Mouse (Mus musculus) ES-E14 (cell line): ENCODE data around the gene Tmem132a. TPM values are rescaled to one million over a fixed set of nuclear protein-coding genes. Genes with fewer than 3 reads are reported as not detected.

Experiments
- DNase-seq: peaks from one replicate; pipeline ENCODE4 v3.0.0-alpha.2; 2013; ENCODE audit warnings: low read depth, low spot score
- H3K27ac ChIP-seq: 2 replicates; pipeline ENCODE4 v1.5.1; 2012; ENCODE audit warnings: low read depth, mild to moderate bottlenecking, low read length, moderate library complexity, mixed read lengths; ENCODE audit not compliant: poor library complexity, insufficient read depth, severe bottlenecking
- H3K36me3 ChIP-seq: 2 replicates; pipeline ENCODE4 v1.6.1; 2012; ENCODE audit warnings: mild to moderate bottlenecking, low read length, moderate library complexity, mixed read lengths; ENCODE audit not compliant: control insufficient read depth, poor library complexity, insufficient read depth, severe bottlenecking
- H3K4me1 ChIP-seq, 2 experiments: fragments of 150-350 bp in 1 of 2; sonication (generic) in 1 of 2; 2 replicates each; pipeline ENCODE4 v1.6.1; 2012; ENCODE audit warnings: low read length in 2 of 2, mild to moderate bottlenecking in 1 of 2, mixed read lengths in 1 of 2; ENCODE audit not compliant: control insufficient read depth in 2 of 2, insufficient read depth in 2 of 2, poor library complexity in 1 of 2
- H3K4me3 ChIP-seq, 2 experiments: fragments of 150-350 bp in 1 of 2; sonication (generic) in 1 of 2; 2 replicates each; pipeline ENCODE4 v1.5.1; 2012; ENCODE audit warnings: low read length in 2 of 2, low read depth in 1 of 2, mild to moderate bottlenecking in 1 of 2, mixed read lengths in 1 of 2; ENCODE audit not compliant: insufficient read depth in 1 of 2, poor library complexity in 1 of 2, severe bottlenecking in 1 of 2
- H3K9ac ChIP-seq: 2 replicates; pipeline ENCODE4 v1.6.1; 2012; ENCODE audit warnings: low read depth, mild to moderate bottlenecking, low read length, mixed read lengths; ENCODE audit not compliant: poor library complexity, insufficient read depth, severe bottlenecking
- H3K9me3 ChIP-seq: fragments of 150-350 bp; sonication (generic); 2 replicates; pipeline ENCODE4 v1.6.1; 2012; ENCODE audit warnings: low read depth, mild to moderate bottlenecking, low read length; ENCODE audit not compliant: control insufficient read depth, insufficient read depth
- CHD2 ChIP-seq: IDR thresholded peaks from 2 replicates; pipeline ENCODE4 v1.6.1; 2014; ENCODE audit warnings: mild to moderate bottlenecking, low read depth, low read length, inconsistent platforms
- HCFC1 ChIP-seq: IDR thresholded peaks from 2 replicates; pipeline ENCODE4 v1.6.1; 2012; ENCODE audit warnings: low read length, inconsistent platforms, borderline replicate concordance; ENCODE audit not compliant: insufficient read depth
- MAFK ChIP-seq: IDR thresholded peaks from 2 replicates; pipeline ENCODE4 v1.6.1; 2014; ENCODE audit warnings: mild to moderate bottlenecking, low read depth, low read length, inconsistent platforms; ENCODE audit not compliant: insufficient read depth
- ZC3H11A ChIP-seq: IDR thresholded peaks from 2 replicates; pipeline ENCODE4 v1.6.1; 2012; ENCODE audit warnings: low read depth, mild to moderate bottlenecking, inconsistent platforms, low read length, borderline replicate concordance
- ZNF384 ChIP-seq: IDR thresholded peaks from 2 replicates; pipeline ENCODE4 v1.6.1; 2012; ENCODE audit warnings: low read depth, low read length, inconsistent platforms
- in situ Hi-C, 2 experiments: fragments of 600-800 bp; cut with MboI; formaldehyde crosslinking; loops; one replicate each; pipeline ENCODE4 v1.15.1; 2025; ENCODE audit warnings: low sequenced_read_pairs in 2 of 2, inconsistent platforms in 1 of 2; ENCODE audit not compliant: unreplicated experiment in 2 of 2
- total RNA-seq: library from RNA; depleted of rRNA; stranded (reverse); fragments of 300-350 nt; gene quantifications from 2 replicates; pipeline ENCODE4 v1.2.3, GENCODE M21; 2012; rRNA removed

Gene Tmem132a
- 41.4 and 84.8 TPM in 2 replicates for total RNA-seq

DNA sequence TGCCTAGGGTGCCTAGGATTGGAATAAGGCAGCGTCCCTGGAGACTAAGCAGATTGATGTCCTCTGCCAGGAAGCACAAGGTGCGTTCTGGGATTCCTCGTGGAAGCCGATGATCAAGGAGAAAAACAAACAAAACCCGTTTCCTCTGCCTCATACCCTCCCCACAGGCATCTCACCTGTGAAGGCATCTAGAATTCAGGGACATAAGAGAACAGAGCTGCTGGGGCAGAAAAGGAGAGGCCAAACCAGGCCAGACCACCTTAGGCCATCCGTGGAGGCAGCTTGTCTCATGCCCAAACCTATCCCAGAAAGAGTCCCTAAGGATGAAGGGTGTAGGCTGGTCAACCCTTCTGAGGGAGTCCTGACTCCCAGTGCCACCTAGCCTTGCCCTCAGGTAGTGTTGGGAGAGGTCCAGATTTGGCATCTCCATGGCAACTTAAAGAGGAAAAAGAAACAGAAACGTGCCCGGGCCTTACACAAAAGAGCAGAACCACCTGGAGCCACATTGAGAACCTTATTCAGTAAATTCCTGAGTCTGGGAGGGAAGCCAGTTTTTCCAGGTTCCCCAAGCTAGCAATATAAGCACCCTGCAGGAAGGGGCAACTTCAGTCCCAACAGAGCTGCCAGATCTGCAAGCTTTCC lies at the start of gene Tmem132a:
Gene Tmem132a, minus strand, starts transcription at position 55 of the 642 bp plus-strand sequence.
- Histone ChIP-seq H3K36me3 (peaks cover 22% of the 10 kb centered on the region; the same call in 1 of the 2 replicates), H3K9me3 (no peaks in the 10 kb centered on the region), H3K27ac (no peak within 1 kb of the TSS), H3K4me1 (peaks cover 4 to 9% of the 10 kb centered on the region in 2 experiments; a peak in 2 of 4 replicates), H3K4me3 (peak within 1 kb of the TSS; percentile 82 to 84), H3K9ac (peak within 1 kb of the TSS; percentile 85)
- in situ Hi-C loops = no loop called here
- TF ChIP-seq MAFK = no peak
- TF ChIP-seq ZNF384 = no peak
- no peak for TF ChIP-seq CHD2
- no peak for TF ChIP-seq ZC3H11A
- TF ChIP-seq HCFC1 = no peak
- no peak for DNase-seq

DNA sequence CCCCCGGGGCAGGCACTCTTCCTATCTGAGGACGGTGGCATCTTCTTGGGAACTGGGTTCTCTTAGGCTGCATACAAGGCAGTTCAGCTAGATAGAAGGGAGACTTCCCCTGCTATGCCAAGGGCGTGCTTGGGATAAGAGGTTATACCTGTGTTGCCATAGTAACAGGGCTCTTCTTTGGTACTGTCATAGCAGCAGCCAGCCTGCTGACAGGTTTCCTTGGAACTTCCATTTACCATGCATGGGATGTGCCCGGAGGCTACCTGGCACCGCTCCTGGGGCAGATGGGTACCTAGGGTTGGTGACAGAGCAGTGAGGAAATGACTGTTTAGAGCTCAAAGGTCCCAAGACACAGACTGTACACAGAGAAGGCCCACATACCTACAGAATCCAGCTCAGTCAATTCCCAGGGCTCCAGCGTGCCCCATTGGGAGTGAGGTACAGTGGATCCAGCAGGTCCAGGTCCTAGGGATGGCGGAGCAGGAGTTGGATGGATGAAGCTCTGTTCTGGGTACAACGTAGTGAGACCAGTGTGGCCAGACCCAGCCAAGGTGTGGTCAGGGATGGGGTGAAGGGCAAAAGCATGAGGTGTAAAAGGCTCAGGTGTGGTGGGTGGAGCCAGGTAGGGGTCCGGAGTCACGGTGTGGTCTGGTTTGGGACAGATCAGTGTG lies 48.7 kb upstream of the Tmem132a start:
- H3K27ac ChIP-seq = 0 out of 2 replicates have a peak overlapping the region, but pooled peaks have one; percentile 4
- TF ChIP-seq HCFC1 (no peak), CHD2 (no peak), ZC3H11A (no peak), ZNF384 (no peak), MAFK (no peak)
- no peaks in the 10 kb centered on the region for H3K9me3 ChIP-seq
- DNase-seq = no peak
- peaks cover 3 to 4% of the 10 kb centered on the region in 2 experiments; a peak in 1 of 4 replicates for H3K4me1 ChIP-seq
- H3K4me3 ChIP-seq = no peak overlapping the region
- in situ Hi-C loops = no loop called here
- no peaks in the 10 kb centered on the region for H3K36me3 ChIP-seq
- H3K9ac ChIP-seq = no peak overlapping the region

DNA sequence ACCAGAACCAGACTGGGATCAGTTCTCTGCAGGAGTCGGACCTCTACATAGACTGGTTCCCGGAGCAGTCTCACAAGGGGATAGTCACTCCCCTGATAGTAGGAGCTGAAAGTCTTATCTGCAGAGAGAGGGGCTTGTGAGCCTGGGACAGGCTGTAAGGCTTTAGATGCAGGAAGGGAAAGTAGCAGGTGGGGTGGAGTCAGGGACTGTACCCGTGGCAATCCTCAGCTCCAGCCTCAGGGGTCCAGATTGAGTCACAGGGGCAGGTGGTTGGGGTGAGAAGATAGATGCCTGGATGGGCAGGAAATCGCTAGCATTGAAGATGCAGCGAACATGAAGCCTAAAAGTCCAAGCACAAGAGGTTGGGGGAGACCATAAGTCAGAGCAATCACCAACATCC lies 46.8 kb upstream of the Tmem132a start:
- in situ Hi-C loops = no loop called here
- H3K9ac ChIP-seq = no peak overlapping the region
- no peak overlapping the region for H3K27ac ChIP-seq
- TF ChIP-seq MAFK (no peak), CHD2 (no peak), HCFC1 (no peak), ZNF384 (no peak), ZC3H11A (no peak)
- no peaks in the 10 kb centered on the region for H3K9me3 ChIP-seq
- H3K4me1 ChIP-seq = peaks cover 3 to 4% of the 10 kb centered on the region in 2 experiments; a peak in 1 of 4 replicates
- H3K4me3 ChIP-seq = no peak overlapping the region
- no peak for DNase-seq
- no peaks in the 10 kb centered on the region for H3K36me3 ChIP-seq

DNA sequence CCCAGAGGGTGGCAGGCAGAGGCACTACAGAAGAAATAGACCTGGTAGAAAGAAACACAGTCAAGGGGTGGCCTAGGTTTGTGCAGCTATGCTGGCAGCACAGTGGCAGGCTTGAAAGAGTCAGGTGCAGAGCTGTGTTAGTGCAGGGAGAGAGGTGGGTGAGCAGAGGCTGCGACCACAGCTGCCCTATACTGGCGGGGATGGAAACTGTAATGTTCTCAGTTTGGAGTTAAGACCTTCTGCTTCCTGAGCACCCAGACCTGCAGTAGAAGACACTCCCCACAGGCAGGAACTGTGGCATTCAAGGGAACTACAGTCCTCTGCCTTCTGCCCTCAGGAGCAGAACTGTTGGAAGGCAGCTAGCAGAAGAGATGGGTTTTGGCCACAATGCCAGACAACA lies 45.1 kb upstream of the Tmem132a start:
- Histone ChIP-seq H3K4me1 (peaks cover 3 to 4% of the 10 kb centered on the region in 2 experiments; a peak in 1 of 4 replicates), H3K9me3 (no peaks in the 10 kb centered on the region), H3K4me3 (no peak overlapping the region), H3K9ac (no peak overlapping the region), H3K27ac (no peak overlapping the region), H3K36me3 (no peaks in the 10 kb centered on the region)
- in situ Hi-C loops = no loop called here
- TF ChIP-seq CHD2 (no peak), MAFK (no peak), ZC3H11A (no peak), ZNF384 (no peak), HCFC1 (no peak)
- DNase-seq = no peak
